Mouse (Mus musculus): ENCODE data around the gene Psmc2.

DNA sequence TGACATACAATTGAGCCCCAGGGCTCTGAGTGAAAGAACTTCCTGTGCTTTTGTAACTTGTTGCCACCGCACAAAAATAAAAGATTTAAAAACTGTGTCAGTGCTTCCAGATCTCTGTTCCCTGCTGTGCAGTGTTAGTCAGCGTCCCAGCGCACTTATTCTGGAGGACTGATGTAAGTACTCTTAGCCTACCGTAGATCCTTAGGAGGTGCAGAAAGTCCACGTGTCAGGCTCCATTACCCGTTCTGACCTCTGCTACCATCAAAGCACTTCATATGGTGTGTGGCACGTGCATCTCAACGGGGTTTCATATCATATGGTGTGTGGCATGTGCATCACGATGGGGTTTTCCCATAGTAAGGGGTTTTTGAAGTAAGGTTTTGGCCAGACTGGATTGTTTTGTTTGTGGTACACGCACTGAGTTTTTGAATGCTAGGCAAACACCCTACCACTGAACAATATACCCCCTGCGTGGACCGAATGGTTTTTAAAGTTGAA is 18.7 kb downstream of the Psmc2 start:
- TF ChIP-seq CTCF (IDR thresholded peaks at IDR 0.05; ENCODE audit: control insufficient read depth, insufficient read depth, insufficient replicate concordance, low read depth, low read length): no peak
- no peak for TF ChIP-seq POLR2A (IDR thresholded peaks at IDR 0.05; ENCODE audit: control insufficient read depth, low read depth, low read length)
